Mouse (Mus musculus) cortical plate, adult 2 months (tissue): ENCODE measurements around the gene Cadm2.

Experiments used
- CTCF ChIP-seq: fragments of 200-500 bp; IDR thresholded peaks from 2 replicates; pipeline ENCODE4 v1.5.1; 2011; ENCODE audit warnings: mild to moderate bottlenecking, control low read depth, low read length; ENCODE audit not compliant: insufficient read depth; ENCODE audit errors: extremely low read depth
- POLR2A ChIP-seq: fragments of 200-500 bp; IDR thresholded peaks from 2 replicates; pipeline ENCODE4 v1.6.1; 2011; ENCODE audit warnings: mild to moderate bottlenecking, low read length, control low read depth; ENCODE audit not compliant: insufficient read depth; ENCODE audit errors: extremely low read depth

GRCm38 (mm10) chr16:66925517-66925916 lies 695.2 kb downstream of the Cadm2 start:
- TF ChIP-seq CTCF (no peak), POLR2A (no peak)
